Mouse (Mus musculus) liver, embryonic 11.5 days (tissue): ENCODE results near the gene Slc35b1. TPM values are rescaled to one million over a fixed set of nuclear protein-coding genes. Genes with fewer than 3 reads are reported as not detected.

Experiments
- polyA plus RNA-seq: library from polyadenylated mRNA; unstranded; fragments of >200 nt; fragmentation: Nextera tagmentation; extraction: Ambion mirVana; gene quantifications from 2 replicates; pipeline ENCODE4 v1.2.1, GENCODE M21; 2014

Gene Slc35b1
- polyA plus RNA-seq, 1 experiment from 2014 or later, result 86.8 TPM

Other genes with a start within 250 kb of the Slc35b1 start
- 0.19 and 0.40 TPM in 2 replicates for gene Dlx4, start 238.4 kb upstream of the Slc35b1 start, polyA plus RNA-seq
- gene Tac4, start 123.2 kb upstream of the Slc35b1 start, polyA plus RNA-seq, result not detected in 2 replicates
- gene Kat7, start 74.4 kb upstream of the Slc35b1 start, polyA plus RNA-seq, result 65.4 and 72.5 TPM in 2 replicates
- gene Fam117a, start 47.7 kb upstream of the Slc35b1 start, polyA plus RNA-seq, result 41.3 and 44.9 TPM in 2 replicates
- 88.1 and 92.4 TPM in 2 replicates for gene Spop, start 29.4 kb downstream of the Slc35b1 start, polyA plus RNA-seq
- 0.10 TPM in 2 replicates for gene Nxph3, start 129.9 kb downstream of the Slc35b1 start, polyA plus RNA-seq
- 11.1 and 11.4 TPM in 2 replicates for gene Ngfr, start 203.0 kb downstream of the Slc35b1 start, polyA plus RNA-seq